Mouse (Mus musculus) G1E-ER4 (cell line): ENCODE results near the gene Vps45. TPM values are rescaled to one million over a fixed set of nuclear protein-coding genes. Genes with fewer than 3 reads are reported as not detected.

Experiments
- GATA1 ChIP-seq: IDR thresholded peaks from one replicate; pipeline ENCODE4 v1.8.0; 2012; ENCODE audit warnings: low read length, inconsistent platforms
- polyA plus RNA-seq: library from polyadenylated mRNA; stranded (reverse); fragments of >175 nt; gene quantifications from 2 replicates; pipeline ENCODE4 v1.2.3, GENCODE M21; 2012

Gene Vps45
- polyA plus RNA-seq, 1 experiment: 5.6 TPM

DNA sequence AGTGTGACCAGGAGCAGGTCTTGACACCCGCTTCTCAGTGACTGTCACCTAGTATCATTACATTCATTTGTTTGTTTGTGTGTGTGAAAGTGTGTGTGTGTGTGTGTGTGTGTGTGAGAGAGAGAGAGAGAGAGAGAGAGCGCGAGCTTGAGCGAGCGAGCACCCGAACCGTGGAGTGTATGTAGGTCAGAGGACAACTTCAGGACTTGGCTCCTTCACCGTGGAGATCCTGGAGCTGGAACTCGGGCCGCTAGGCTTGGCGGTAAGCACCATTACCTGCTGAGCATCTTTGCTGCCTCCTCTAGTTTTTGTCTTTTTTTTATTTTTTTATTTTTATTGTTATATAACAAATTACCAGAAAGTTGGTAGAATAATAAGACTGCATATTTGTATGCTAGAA, 28.5 kb downstream of the Vps45 start:
- no peak for TF ChIP-seq GATA1

DNA sequence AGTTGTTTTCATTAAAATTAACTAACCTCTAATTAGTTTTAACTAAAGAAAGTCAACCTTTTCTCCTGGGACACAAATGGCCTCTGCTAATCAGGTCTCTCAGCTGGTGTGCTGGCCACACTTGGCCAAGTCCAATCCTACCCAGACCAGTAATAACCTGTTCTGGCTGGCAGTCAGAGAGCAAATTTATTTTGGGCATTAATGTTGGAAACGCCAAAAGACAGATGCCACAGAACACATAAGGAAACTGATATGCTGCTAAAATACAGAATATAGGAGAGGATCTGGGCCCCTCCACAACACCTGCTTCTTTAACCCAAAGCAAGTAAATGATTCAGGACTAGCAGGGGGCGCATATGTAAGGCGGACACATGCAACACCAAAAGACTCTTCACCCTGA, 28.9 kb downstream of the Vps45 start:
- TF ChIP-seq GATA1: no peak

DNA sequence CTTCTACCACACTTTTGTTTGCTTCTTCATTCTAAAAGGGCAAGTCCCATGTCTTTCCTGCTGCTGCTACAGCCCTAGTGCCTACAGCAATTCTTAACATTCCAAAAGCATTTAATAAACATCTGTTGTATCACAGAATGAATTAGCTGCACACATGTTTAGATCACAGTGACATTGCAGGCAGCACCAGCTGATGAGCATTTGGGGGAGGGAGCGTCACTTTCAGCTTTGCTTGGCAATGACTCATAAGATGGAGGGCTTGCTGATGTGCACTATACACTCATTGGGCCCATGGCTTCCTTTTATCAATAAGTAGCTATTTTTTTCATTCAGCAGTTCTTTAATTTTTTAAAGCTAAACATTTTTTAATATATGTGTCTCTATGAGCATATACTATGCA, 30.4 kb downstream of the Vps45 start:
- TF ChIP-seq GATA1: no peak

- TF ChIP-seq GATA1: no peak
Observed at GRCm38 (mm10) chr3:96027145-96027544, 31.1 kb downstream of the Vps45 start.

GRCm38 (mm10) chr3:96021421-96022128, 36.7 kb downstream of the Vps45 start:
- no peak for TF ChIP-seq GATA1

DNA sequence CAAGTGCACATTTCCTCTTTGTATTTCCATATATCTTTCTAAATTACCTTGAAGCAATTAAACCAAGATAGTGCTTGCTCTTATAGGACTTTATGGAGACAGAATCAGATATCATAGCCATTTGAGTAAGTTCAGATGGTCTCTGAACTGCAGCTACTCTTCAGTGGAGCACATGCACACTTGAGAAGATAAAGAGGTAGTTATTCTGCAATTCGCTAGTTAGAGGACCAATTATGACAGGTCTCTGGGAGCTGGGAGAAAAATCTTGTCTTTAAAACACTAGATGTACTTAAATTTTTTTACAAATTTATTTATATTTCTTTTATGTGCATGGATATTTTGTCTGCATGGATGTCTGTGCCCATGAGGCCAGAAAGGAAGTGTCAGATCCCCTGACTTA, 37.5 kb downstream of the Vps45 start:
- no peak for TF ChIP-seq GATA1

GRCm38 (mm10) chr3:96017461-96017860, 40.8 kb downstream of the Vps45 start:
- no peak for TF ChIP-seq GATA1

- TF ChIP-seq GATA1: no peak
Observed at GRCm38 (mm10) chr3:96016257-96016889, 41.9 kb downstream of the Vps45 start.

- TF ChIP-seq GATA1: no peak
Observed at GRCm38 (mm10) chr3:96015681-96016080, 42.6 kb downstream of the Vps45 start.

DNA sequence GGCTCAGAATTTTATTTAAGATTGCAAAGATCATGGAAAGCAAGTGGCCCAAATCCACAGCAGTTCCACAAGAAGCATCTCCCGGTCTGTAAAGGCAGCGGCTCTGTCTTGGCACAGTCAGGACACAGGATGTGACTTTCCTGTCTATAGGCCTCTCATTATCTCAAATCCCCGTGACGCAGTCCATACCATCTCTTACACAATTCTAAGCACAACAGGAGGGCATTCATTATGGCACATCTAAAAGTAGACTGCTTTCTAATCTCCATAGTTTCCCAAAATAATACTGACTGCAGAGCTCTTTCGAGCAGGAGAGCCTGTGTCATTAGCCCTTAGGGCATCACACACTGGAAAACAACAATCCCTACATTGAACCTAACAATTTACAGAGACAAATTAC, 45.5 kb downstream of the Vps45 start:
- no peak for TF ChIP-seq GATA1

DNA sequence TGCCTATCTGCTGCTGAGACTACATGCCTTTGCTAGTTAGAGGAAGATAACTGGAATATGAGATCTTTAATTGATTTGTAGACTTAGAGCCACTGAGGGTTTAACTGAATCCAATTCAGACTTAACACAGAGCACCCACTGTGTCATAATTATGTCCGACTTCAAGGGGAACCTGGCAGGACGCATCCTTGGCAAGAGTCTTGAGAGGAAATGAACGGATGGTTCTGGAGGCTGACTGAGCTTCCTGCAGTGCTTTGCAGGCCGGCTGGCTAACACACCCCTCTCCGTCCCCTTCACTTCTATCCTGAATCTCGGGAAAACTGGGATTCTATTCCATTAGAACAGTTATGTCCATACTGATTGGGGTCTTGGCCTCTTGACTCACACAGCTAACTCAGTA, 49.8 kb downstream of the Vps45 start:
- TF ChIP-seq GATA1: no peak

GRCm38 (mm10) chr3:96001560-96001959, 56.7 kb downstream of the Vps45 start:
- TF ChIP-seq GATA1: no peak

DNA sequence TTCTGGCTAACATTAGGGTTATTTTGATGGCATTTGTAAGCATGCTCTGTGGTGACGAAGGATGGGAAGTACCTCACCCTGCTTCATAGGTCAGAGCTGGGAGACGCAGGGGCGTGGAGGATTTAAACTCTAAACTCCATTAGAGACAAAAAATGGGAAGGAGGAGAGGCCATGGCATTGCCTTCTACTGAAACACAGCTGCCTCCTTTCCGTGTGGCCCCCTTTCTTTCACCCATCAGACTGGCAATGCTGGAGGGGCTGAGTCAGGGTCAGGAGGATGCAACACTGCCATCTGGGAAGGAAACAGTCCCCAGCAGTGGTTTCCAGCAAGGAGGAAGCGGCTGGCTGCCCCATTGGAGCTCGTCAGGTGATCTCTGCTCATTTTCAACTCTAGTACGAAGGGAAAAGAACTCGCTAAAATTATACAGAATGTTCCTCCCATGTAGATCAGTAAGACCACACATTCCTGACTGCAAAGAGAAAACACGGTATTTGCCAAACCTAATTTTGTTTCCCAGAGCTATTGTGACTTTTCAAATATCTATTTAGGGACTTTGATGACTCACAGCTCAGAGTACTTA, 57.3 kb downstream of the Vps45 start:
- no peak for TF ChIP-seq GATA1

DNA sequence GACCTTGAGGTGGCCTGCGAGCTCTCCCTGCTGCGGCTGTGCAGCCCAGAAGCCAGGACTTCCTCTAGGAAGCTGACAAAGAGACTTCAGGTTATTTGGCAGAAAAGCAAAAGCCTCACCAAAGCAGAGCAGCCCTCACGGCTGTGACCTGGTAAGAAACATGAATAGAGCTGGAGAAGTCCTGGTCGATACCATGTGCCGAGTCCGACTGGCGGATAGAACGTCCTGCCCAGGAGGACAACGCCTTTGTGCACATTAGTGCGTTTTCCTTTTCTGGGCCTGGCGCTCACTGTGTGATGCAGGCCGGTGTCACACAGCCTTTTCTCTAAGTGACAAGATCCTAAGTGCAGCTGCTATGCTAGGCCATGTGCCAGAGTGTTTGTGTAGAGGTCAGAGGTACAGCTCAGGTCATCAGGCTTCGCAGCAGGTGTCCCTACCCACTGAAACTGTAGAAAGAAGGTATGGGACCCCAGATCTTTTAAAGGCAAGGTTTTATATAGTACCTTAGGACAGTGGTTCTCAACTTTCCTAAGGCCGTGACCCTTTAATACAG, 58.1 kb downstream of the Vps45 start:
- no peak for TF ChIP-seq GATA1

DNA sequence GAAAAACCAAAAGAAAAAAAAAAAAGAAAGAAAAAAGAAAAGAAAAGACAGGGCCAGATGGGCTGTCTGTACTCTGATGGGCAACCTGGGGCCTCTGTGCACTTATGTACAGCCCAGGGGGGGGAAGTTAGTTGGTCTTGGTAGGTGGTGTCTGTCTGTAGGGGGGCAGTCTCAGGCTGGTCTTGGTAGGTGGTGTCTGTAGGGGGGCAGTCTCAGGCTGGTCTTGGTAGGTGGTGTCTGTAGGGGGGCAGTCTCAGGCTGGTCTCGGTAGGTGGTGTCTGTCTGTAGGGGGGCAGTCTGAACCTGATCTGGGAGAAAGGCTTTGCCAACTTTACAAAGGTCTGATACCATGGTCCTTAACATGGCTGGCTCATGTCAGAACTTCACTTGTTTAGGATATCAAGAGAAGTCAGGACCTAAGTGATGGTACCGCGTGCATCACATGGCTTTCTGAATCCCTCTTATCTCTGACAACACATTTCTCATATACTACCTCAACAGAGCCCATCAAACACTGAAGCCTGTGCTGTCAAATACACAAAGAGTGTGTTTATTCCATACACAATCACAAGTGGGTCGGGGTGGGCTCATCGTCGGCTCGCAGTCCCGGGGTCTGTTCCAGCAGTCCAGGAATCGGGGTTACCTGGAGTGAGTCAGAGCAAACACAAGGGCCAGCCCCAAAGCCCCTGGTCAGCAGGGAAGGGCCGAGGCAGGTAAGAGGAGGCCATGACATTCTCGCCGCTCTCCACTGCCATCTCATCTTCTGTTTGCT, 58.8 kb downstream of the Vps45 start:
- peak; percentile 35 for TF ChIP-seq GATA1

DNA sequence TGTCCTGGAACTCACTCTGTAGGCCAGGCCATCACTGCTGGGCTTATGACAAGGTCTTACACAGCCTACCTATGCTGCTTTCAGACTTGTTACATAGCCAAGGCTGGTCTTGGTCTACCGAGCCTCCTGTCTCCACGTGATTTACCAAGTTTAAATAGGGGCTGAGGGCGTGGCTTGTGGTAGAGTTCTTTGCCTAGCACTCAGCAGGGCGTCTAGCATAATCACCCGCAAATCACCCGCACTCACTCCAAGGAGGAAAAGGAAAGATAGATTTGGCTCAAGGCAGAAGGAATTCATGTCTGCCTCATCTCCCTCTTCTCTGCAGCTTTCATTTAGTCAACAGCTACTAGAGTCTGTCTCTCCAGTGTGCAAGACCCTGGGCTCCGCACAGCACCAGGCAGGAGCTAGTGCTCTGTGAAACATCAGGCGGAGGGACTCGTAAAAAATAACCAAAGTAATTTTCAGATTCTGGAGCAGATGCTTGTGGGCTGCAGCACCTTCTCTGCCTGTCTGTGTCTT, 61.0 kb downstream of the Vps45 start:
- no peak for TF ChIP-seq GATA1
